Mouse (Mus musculus): ENCODE results near the gene Atcay. TPM values are rescaled to one million over a fixed set of nuclear protein-coding genes. Genes with fewer than 3 reads are reported as not detected.

Atcay gene
- total and polyA plus RNA-seq, 3 experiments = 0.06 to 0.08 TPM; not detected in 1

DNA sequence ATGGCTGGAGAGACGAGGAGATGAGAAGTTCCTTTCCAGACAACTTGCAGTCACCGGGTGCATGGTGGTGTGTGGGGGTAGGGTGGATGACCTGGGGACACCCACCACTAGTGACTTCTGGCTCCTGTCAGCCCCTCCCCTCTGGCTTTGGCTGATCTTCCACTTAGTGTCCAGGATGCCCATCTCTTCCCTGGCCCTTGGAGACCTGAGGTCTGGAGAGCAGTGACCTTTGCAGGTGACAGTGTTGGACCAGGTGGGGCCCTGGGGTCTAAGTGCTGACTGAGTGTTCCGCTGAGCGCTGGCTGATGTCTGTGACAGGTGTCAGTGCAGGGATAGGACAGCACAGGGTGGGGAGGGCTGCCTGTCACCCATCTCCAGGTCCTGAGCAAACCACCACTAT lies 35.3 kb downstream of the Atcay start:
- Histone ChIP-seq H3K9ac (ENCODE audit: insufficient read depth, low read depth) (no peak overlapping the region), H3K79me2 (replicated peaks; ENCODE audit: control insufficient read depth, extremely low read depth, insufficient read depth, poor library complexity, severe bottlenecking) (no peaks in the 10 kb centered on the region), H3K27ac (ENCODE audit: insufficient read depth, low read depth) (0 out of 2 replicates have a peak overlapping the region, but pooled peaks have one; percentile 4), H3K27me3 (replicated peaks) (peaks cover 5% of the 10 kb centered on the region), H3K4me3 (replicated peaks in 1 of 3; ENCODE audit: low read depth in 2 of 3, low read length in 2 of 3, poor library complexity in 1 of 3) (peak overlapping the region in 2 of 3 experiments; percentile 3 to 33), H3K4me2 (ENCODE audit: insufficient read depth, low read depth, poor library complexity, severe bottlenecking) (peak overlapping the region; percentile 87; the same call in 1 of the 2 replicates), H3K9me3 (replicated peaks; ENCODE audit: low read length) (no peaks in the 10 kb centered on the region), H3K4me1 (ENCODE audit: control insufficient read depth in 1 of 2, insufficient read depth in 2 of 2) (peaks cover 31 to 62% of the 10 kb centered on the region in 2 experiments), H3K36me3 (replicated peaks in 1 of 2; ENCODE audit: control insufficient read depth in 1 of 2, insufficient read depth in 1 of 2, low read length in 1 of 2) (peaks cover 8 to 14% of the 10 kb centered on the region in 2 experiments)
- 0 out of 2 replicates have a peak, but pooled peaks have one; percentile 3 for TF ChIP-seq BHLHE40 (IDR thresholded peaks at IDR 0.05; ENCODE audit: low read depth, low read length)
- TF ChIP-seq EP300 (IDR thresholded peaks at IDR 0.05; ENCODE audit: low read length) = no peak
- TF ChIP-seq NRF1 (IDR thresholded peaks at IDR 0.05; ENCODE audit: low read depth, low read length) = no peak
- in situ Hi-C loops (cut with MboI; ENCODE audit: low pct_ligation_motif_present, low pct_unique_long_range_greater_than_20kb, low sequenced_read_pairs) = loop anchor here (5.0 to 10.0 kb wide), 2 partner anchors 92 to 160 kb away; partner anchors contain the start of genes Hmg20b and Mfsd12
- dilution Hi-C loops (cut with MboI; ENCODE audit: extremely low pct_ligation_motif_present, extremely low pct_unique_long_range_greater_than_20kb, low sequenced_read_pairs) = no loop called here
- DNase-seq (ENCODE audit: extremely low read depth) = no peak

DNA sequence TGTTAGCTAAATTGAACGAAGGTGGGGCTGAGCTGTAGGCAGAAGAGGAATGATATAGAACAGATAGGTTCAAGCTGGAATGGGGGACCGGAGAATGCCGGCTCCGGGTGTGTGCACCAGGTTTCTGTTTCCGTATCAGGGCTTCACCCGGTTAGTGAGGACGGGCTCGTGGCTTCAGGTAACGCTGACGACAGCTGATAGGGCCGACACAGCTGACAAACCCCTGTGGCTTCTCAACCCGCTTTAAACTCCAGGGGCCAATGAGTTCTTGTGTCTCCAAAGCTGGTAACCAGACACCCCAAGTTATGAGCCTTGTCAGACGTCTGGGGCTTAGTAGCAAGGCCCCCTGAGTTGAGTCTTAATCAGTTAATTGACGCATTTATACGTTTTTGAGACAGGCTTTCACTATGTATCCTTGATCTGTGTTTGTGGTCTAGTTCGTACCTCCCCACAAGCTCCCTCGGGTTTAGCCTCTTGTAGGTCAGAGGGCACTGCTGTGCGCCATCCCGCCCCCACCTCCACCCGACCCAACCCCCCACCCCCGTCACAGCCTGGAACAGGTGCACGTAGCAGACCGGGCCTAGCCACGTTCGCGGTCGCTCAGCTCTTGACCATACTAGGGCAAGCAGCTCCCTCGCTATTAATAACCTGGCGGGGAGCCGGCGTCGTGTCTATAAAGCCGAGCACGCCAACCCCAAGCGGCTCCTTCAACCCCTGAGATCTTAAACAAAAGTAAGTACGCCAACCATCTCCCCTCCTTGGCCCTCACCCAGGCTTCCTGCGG lies 36.5 kb downstream of the Atcay start:
- Histone ChIP-seq H3K9ac (ENCODE audit: insufficient read depth, low read depth) (peak overlapping the region; percentile 48), H3K27ac (ENCODE audit: insufficient read depth, low read depth) (peak overlapping the region; percentile 67), H3K4me2 (ENCODE audit: insufficient read depth, low read depth, poor library complexity, severe bottlenecking) (peak overlapping the region; percentile 87), H3K36me3 (replicated peaks in 1 of 2; ENCODE audit: control insufficient read depth in 1 of 2, insufficient read depth in 1 of 2, low read length in 1 of 2) (peaks cover 15 to 23% of the 10 kb centered on the region in 2 experiments), H3K9me3 (replicated peaks; ENCODE audit: low read length) (no peaks in the 10 kb centered on the region), H3K79me2 (replicated peaks; ENCODE audit: control insufficient read depth, extremely low read depth, insufficient read depth, poor library complexity, severe bottlenecking) (no peaks in the 10 kb centered on the region), H3K4me1 (ENCODE audit: control insufficient read depth in 1 of 2, insufficient read depth in 2 of 2) (peaks cover 31 to 62% of the 10 kb centered on the region in 2 experiments), H3K4me3 (replicated peaks in 1 of 3; ENCODE audit: low read depth in 2 of 3, low read length in 2 of 3, poor library complexity in 1 of 3) (peak overlapping the region; percentile 28 to 38 (median 33)), H3K27me3 (replicated peaks) (peaks cover 5% of the 10 kb centered on the region)
- in situ Hi-C loops (cut with MboI; ENCODE audit: low pct_ligation_motif_present, low pct_unique_long_range_greater_than_20kb, low sequenced_read_pairs) = loop anchor here (10.0 kb wide), 1 partner anchor 161 kb away; the partner anchor contains the start of genes Hmg20b and Mfsd12
- DNase-seq (ENCODE audit: extremely low read depth) = peak; percentile 82
- dilution Hi-C loops (cut with MboI; ENCODE audit: extremely low pct_ligation_motif_present, extremely low pct_unique_long_range_greater_than_20kb, low sequenced_read_pairs) = no loop called here
- TF ChIP-seq SMC3 (IDR thresholded peaks at IDR 0.05; ENCODE audit: low read depth, low read length) (no peak; the same call in 1 of the 2 replicates), USF2 (conservative IDR thresholded peaks at IDR 0.05; ENCODE audit: low read depth, low read length) (no peak), ETS1 (conservative IDR thresholded peaks at IDR 0.05; ENCODE audit: low read depth, low read length) (peak; percentile 81), JUND (conservative IDR thresholded peaks at IDR 0.05; ENCODE audit: low read depth, low read length) (0 out of 2 replicates have a peak, but pooled peaks have one; percentile 32), GABPA (IDR thresholded peaks at IDR 0.05; ENCODE audit: insufficient replicate concordance, low read depth, low read length) (no peak), ZKSCAN1 (IDR thresholded peaks at IDR 0.05; ENCODE audit: borderline replicate concordance, low read depth, low read length) (no peak), MYC (IDR thresholded peaks at IDR 0.05; ENCODE audit: low read depth, low read length) (peak; percentile 64), TBP (conservative IDR thresholded peaks at IDR 0.05; ENCODE audit: low read depth, low read length) (peak; percentile 74), TCF12 (IDR thresholded peaks at IDR 0.05; ENCODE audit: low read depth, low read length) (peak; percentile 83), CHD1 (IDR thresholded peaks at IDR 0.05; ENCODE audit: low read depth, low read length) (no peak), POLR2A (IDR thresholded peaks at IDR 0.05; ENCODE audit: low read depth, low read length) (peak; percentile 69), SIN3A (IDR thresholded peaks at IDR 0.05; ENCODE audit: low read length) (peak; percentile 81), CTCF (conservative IDR thresholded peaks at IDR 0.05 in 1 of 2, IDR thresholded peaks at IDR 0.05 in 1 of 2; ENCODE audit: low read depth in 2 of 2, low read length in 2 of 2) (no peak), PAX5 (IDR thresholded peaks at IDR 0.05; ENCODE audit: low read length) (no peak), ZMIZ1 (IDR thresholded peaks at IDR 0.05; ENCODE audit: low read depth, low read length) (peak; percentile 69; the same call in 1 of the 2 replicates), ZC3H11A (IDR thresholded peaks at IDR 0.05; ENCODE audit: low read depth, low read length) (no peak), HCFC1 (IDR thresholded peaks at IDR 0.05; ENCODE audit: low read depth, low read length) (peak; percentile 36), MXI1 (IDR thresholded peaks at IDR 0.05; ENCODE audit: low read depth, low read length) (peak; percentile 58; the same call in 1 of the 2 replicates), USF1 (IDR thresholded peaks at IDR 0.05; ENCODE audit: low read depth, low read length) (no peak), MEF2A (IDR thresholded peaks at IDR 0.05; ENCODE audit: borderline replicate concordance, low read depth, low read length) (peak; percentile 87), JUN (IDR thresholded peaks at IDR 0.05; ENCODE audit: insufficient read depth, low read depth, low read length) (no peak), NRF1 (IDR thresholded peaks at IDR 0.05; ENCODE audit: low read depth, low read length) (0 out of 2 replicates have a peak, but pooled peaks have one; percentile 30), MAX (IDR thresholded peaks at IDR 0.05; ENCODE audit: low read length) (peak; percentile 53), EP300 (IDR thresholded peaks at IDR 0.05; ENCODE audit: low read length) (peak; percentile 64), MAFK (IDR thresholded peaks at IDR 0.05; ENCODE audit: insufficient replicate concordance, low read length) (0 out of 2 replicates have a peak, but pooled peaks have one; percentile 41), NELFE (IDR thresholded peaks at IDR 0.05; ENCODE audit: low read depth, low read length) (0 out of 2 replicates have a peak, but pooled peaks have one; percentile 42), ELF1 (IDR thresholded peaks at IDR 0.05; ENCODE audit: low read depth, low read length) (peak; percentile 66), POLR2AphosphoS2 (IDR thresholded peaks at IDR 0.05; ENCODE audit: low read depth, low read length) (peak; percentile 17; the same call in 1 of the 2 replicates), RCOR1 (conservative IDR thresholded peaks at IDR 0.05; ENCODE audit: low read depth, low read length) (0 out of 2 replicates have a peak, but pooled peaks have one; percentile 16)

Data from CH12.LX (cell line).